ENCODE assay signal across 14 mouse cellular contexts in genomic region chr2:181582939-181583338, GRCm38 (mm10). TPM values are rescaled to one million over a fixed set of nuclear protein-coding genes. Genes with fewer than 3 reads are reported as not detected.
DNase-seq lines count a peak whose midpoint lies in the region; ATAC-seq lines count a peak whose summit lies in the region.
"Had no signal": no experiment of that assay in that cellular context is flagged by ENCODE, and none has a peak within 500 bp of the region (broad histone marks: within the 10 kb centered on the region; RNA-seq: fewer than 3 reads in every experiment).

No protein-coding gene starts in this region.

- H3K27me3 ChIP-seq in intestine, embryonic 14.5 days (replicated peaks; ENCODE audit: control insufficient read depth, insufficient read depth, low read length), result no peaks in the 10 kb centered on the region
- no peaks in the 10 kb centered on the region for H3K27me3 ChIP-seq in intestine, embryonic 16.5 days (replicated peaks; ENCODE audit: control insufficient read depth, insufficient read depth, low read length)
- H3K27me3 ChIP-seq in neural tube, embryonic 15.5 days (replicated peaks), result no peaks in the 10 kb centered on the region
- H3K27me3 ChIP-seq in embryonic facial prominence, embryonic 13.5 days, result no peaks in the 10 kb centered on the region
- no peaks in the 10 kb centered on the region for H3K27me3 ChIP-seq in hindbrain, embryonic 13.5 days
- H3K27me3 ChIP-seq: forebrain, embryonic 13.5 days; heart, embryonic 13.5 days; limb, embryonic 12.5 days; lung, embryonic 15.5 days; midbrain, embryonic 12.5 days had no signal

- DNase-seq in adrenal gland, adult 2 months, result peak; percentile 6
- no peak for DNase-seq in adrenal gland, postnatal 25 days
- DNase-seq in intestine, embryonic 14.5 days (ENCODE audit: low spot score), result peak; percentile 41
- DNase-seq in neural tube, embryonic 10.5 days (ENCODE audit: extremely low spot score, low spot score), result peak; percentile 11
- DNase-seq: embryo, embryonic 11 days had no signal

- H3K27ac ChIP-seq in intestine, embryonic 14.5 days (ENCODE audit: low read depth), result no peak overlapping the region
- no peak overlapping the region for H3K27ac ChIP-seq in intestine, embryonic 16.5 days (ENCODE audit: low read length)
- no peak overlapping the region; the same call in 1 of the 2 replicates for H3K27ac ChIP-seq in neural tube, embryonic 15.5 days (replicated peaks)
- H3K27ac ChIP-seq in embryonic facial prominence, embryonic 13.5 days, result 0 out of 2 replicates have a peak overlapping the region, but pooled peaks have one; percentile 1
- H3K27ac ChIP-seq in hindbrain, embryonic 13.5 days, result no peak overlapping the region
- H3K27ac ChIP-seq: heart, embryonic 13.5 days; limb, embryonic 12.5 days; lung, embryonic 15.5 days; midbrain, embryonic 12.5 days had no signal

- ATAC-seq in intestine, embryonic 14.5 days (replicated peaks; ENCODE audit: low FRiP score, low TSS enrichment, low read depth), result no peak
- no peak for ATAC-seq in intestine, embryonic 16.5 days
- no peak for ATAC-seq in neural tube, embryonic 15.5 days (ENCODE audit: low FRiP score)
- ATAC-seq in embryonic facial prominence, embryonic 13.5 days (ENCODE audit: insufficient number of reproducible peaks, insufficient read depth, low FRiP score, low TSS enrichment, low read depth), result no peak
- ATAC-seq in hindbrain, embryonic 13.5 days (ENCODE audit: low FRiP score), result no peak
- ATAC-seq: forebrain, embryonic 13.5 days had no signal

- H3K36me3 ChIP-seq in intestine, embryonic 14.5 days (ENCODE audit: control insufficient read depth, insufficient read depth, low read length), result peaks cover 44% of the 10 kb centered on the region
- 0 out of 2 replicates have a peak, but pooled peaks cover 10% of the 10 kb centered on the region for H3K36me3 ChIP-seq in intestine, embryonic 16.5 days (ENCODE audit: control insufficient read depth, insufficient read depth, low read length)
- peaks cover 46% of the 10 kb centered on the region for H3K36me3 ChIP-seq in neural tube, embryonic 15.5 days
- H3K36me3 ChIP-seq in embryonic facial prominence, embryonic 13.5 days, result peaks cover 51% of the 10 kb centered on the region
- peaks cover 52% of the 10 kb centered on the region for H3K36me3 ChIP-seq in hindbrain, embryonic 13.5 days

- H3K9ac ChIP-seq in intestine, embryonic 14.5 days (ENCODE audit: low read length), result no peak overlapping the region
- H3K9ac ChIP-seq in intestine, embryonic 16.5 days (ENCODE audit: low read depth, low read length), result no peak overlapping the region
- no peak overlapping the region for H3K9ac ChIP-seq in neural tube, embryonic 15.5 days (replicated peaks)
- H3K9ac ChIP-seq in embryonic facial prominence, embryonic 13.5 days, result no peak overlapping the region
- no peak overlapping the region for H3K9ac ChIP-seq in hindbrain, embryonic 13.5 days
- H3K9ac ChIP-seq: limb, embryonic 12.5 days; lung, embryonic 15.5 days; midbrain, embryonic 12.5 days had no signal

- H3K4me2 ChIP-seq in intestine, embryonic 14.5 days (ENCODE audit: low read length), result no peak overlapping the region
- H3K4me2 ChIP-seq in intestine, embryonic 16.5 days (ENCODE audit: low read depth, low read length), result no peak overlapping the region
- H3K4me2 ChIP-seq in neural tube, embryonic 15.5 days, result no peak overlapping the region
- no peak overlapping the region for H3K4me2 ChIP-seq in embryonic facial prominence, embryonic 13.5 days
- H3K4me2 ChIP-seq in hindbrain, embryonic 13.5 days, result no peak overlapping the region

- H3K4me3 ChIP-seq in intestine, embryonic 14.5 days (ENCODE audit: low read depth, low read length), result no peak overlapping the region
- H3K4me3 ChIP-seq in intestine, embryonic 16.5 days (ENCODE audit: low read length), result no peak overlapping the region
- H3K4me3 ChIP-seq in neural tube, embryonic 15.5 days (replicated peaks), result no peak overlapping the region
- no peak overlapping the region for H3K4me3 ChIP-seq in embryonic facial prominence, embryonic 13.5 days
- H3K4me3 ChIP-seq in hindbrain, embryonic 13.5 days, result no peak overlapping the region
- H3K4me3 ChIP-seq: midbrain, embryonic 12.5 days had no signal

- H3K4me1 ChIP-seq in intestine, embryonic 14.5 days (replicated peaks; ENCODE audit: control insufficient read depth, insufficient read depth, low read length), result peaks cover 24% of the 10 kb centered on the region
- H3K4me1 ChIP-seq in intestine, embryonic 16.5 days (ENCODE audit: control insufficient read depth, insufficient read depth, low read length), result peaks cover 22% of the 10 kb centered on the region
- H3K4me1 ChIP-seq in neural tube, embryonic 15.5 days, result peaks cover 44% of the 10 kb centered on the region
- peaks cover 26% of the 10 kb centered on the region for H3K4me1 ChIP-seq in embryonic facial prominence, embryonic 13.5 days
- H3K4me1 ChIP-seq in hindbrain, embryonic 13.5 days (replicated peaks), result peaks cover 43% of the 10 kb centered on the region

- WGBS in intestine, embryonic 14.5 days, result 88% methylated on average over 1 of the region's 1 CpGs
- 68% methylated on average over 1 of the region's 1 CpGs for WGBS in intestine, embryonic 16.5 days
- 82% methylated on average over 1 of the region's 1 CpGs for WGBS in neural tube, embryonic 15.5 days
- WGBS in embryonic facial prominence, embryonic 13.5 days, result 83% methylated on average over 1 of the region's 1 CpGs
- 92% methylated on average over 1 of the region's 1 CpGs for WGBS in hindbrain, embryonic 13.5 days

- no peaks in the 10 kb centered on the region for H3K9me3 ChIP-seq in intestine, embryonic 14.5 days (ENCODE audit: control insufficient read depth, low read length)
- H3K9me3 ChIP-seq in intestine, embryonic 16.5 days (ENCODE audit: control insufficient read depth, low read length), result no peaks in the 10 kb centered on the region
- no peaks in the 10 kb centered on the region for H3K9me3 ChIP-seq in neural tube, embryonic 15.5 days (replicated peaks)
- no peaks in the 10 kb centered on the region for H3K9me3 ChIP-seq in embryonic facial prominence, embryonic 13.5 days
- H3K9me3 ChIP-seq in hindbrain, embryonic 13.5 days, result no peaks in the 10 kb centered on the region
- H3K9me3 ChIP-seq: forebrain, embryonic 13.5 days; heart, embryonic 13.5 days; limb, embryonic 12.5 days; lung, embryonic 15.5 days; midbrain, embryonic 12.5 days had no signal

RNA-seq across cellular contexts. Expression of gene Uckl1, which starts 1.8 kb away (rescaled TPM):
- total RNA-seq in adrenal gland, adult 2 months (2021), result 10 to 100 TPM; 64.9 to 73.6 TPM
- 165 and 170 TPM in 2 replicates for polyA plus RNA-seq in adrenal gland, adult 2 months (2012; rRNA removed)
- total RNA-seq in adrenal gland, postnatal 25 days (2021), result 94.2 and 128 TPM in 2 replicates
- polyA plus RNA-seq in intestine, embryonic 14.5 days (2014; fragmentation: Nextera tagmentation; extraction: Ambion mirVana), result 62.8 and 65.1 TPM in 2 replicates
- 75.0 and 78.0 TPM in 2 replicates for polyA plus RNA-seq in intestine, embryonic 16.5 days (2015; fragmentation: Nextera tagmentation; extraction: Ambion mirVana)
- polyA plus RNA-seq in neural tube, embryonic 15.5 days (2015; fragmentation: Nextera tagmentation; extraction: Ambion mirVana), result 65.6 and 66.7 TPM in 2 replicates
- 41.1 and 57.1 TPM in 2 replicates for polyA plus RNA-seq in embryonic facial prominence, embryonic 13.5 days (2015; fragmentation: Nextera tagmentation; extraction: Ambion mirVana)
- 61.3 and 67.1 TPM in 2 replicates for polyA plus RNA-seq in hindbrain, embryonic 13.5 days (2015; fragmentation: Nextera tagmentation; extraction: Ambion mirVana)

RNA-seq across cellular contexts. Expression of gene Prpf6, which starts 8.7 kb away (rescaled TPM):
- total RNA-seq in adrenal gland, adult 2 months (2021), result 10 to 100 TPM; 63.0 to 69.0 TPM
- 6.7 and 9.6 TPM in 2 replicates for polyA plus RNA-seq in adrenal gland, adult 2 months (2012; rRNA removed)
- total RNA-seq in adrenal gland, postnatal 25 days (2021), result 57.7 and 73.7 TPM in 2 replicates
- 53.6 and 59.9 TPM in 2 replicates for polyA plus RNA-seq in intestine, embryonic 14.5 days (2014; fragmentation: Nextera tagmentation; extraction: Ambion mirVana)
- 52.2 and 52.7 TPM in 2 replicates for polyA plus RNA-seq in intestine, embryonic 16.5 days (2015; fragmentation: Nextera tagmentation; extraction: Ambion mirVana)
- polyA plus RNA-seq in neural tube, embryonic 15.5 days (2015; fragmentation: Nextera tagmentation; extraction: Ambion mirVana), result 58.2 and 61.1 TPM in 2 replicates
- 64.0 and 68.9 TPM in 2 replicates for polyA plus RNA-seq in embryonic facial prominence, embryonic 13.5 days (2015; fragmentation: Nextera tagmentation; extraction: Ambion mirVana)
- 63.7 and 67.7 TPM in 2 replicates for polyA plus RNA-seq in hindbrain, embryonic 13.5 days (2015; fragmentation: Nextera tagmentation; extraction: Ambion mirVana)

RNA-seq across cellular contexts. Expression of gene Zfp512b, which starts 9.7 kb away (rescaled TPM):
- total RNA-seq in adrenal gland, adult 2 months (2021), result 10 to 100 TPM; 40.9 to 52.7 TPM
- 69.2 and 72.6 TPM in 2 replicates for polyA plus RNA-seq in adrenal gland, adult 2 months (2012; rRNA removed)
- 56.6 and 81.6 TPM in 2 replicates for total RNA-seq in adrenal gland, postnatal 25 days (2021)
- polyA plus RNA-seq in intestine, embryonic 14.5 days (2014; fragmentation: Nextera tagmentation; extraction: Ambion mirVana), result 35.0 TPM in 2 replicates
- polyA plus RNA-seq in intestine, embryonic 16.5 days (2015; fragmentation: Nextera tagmentation; extraction: Ambion mirVana), result 20.5 and 20.9 TPM in 2 replicates
- polyA plus RNA-seq in neural tube, embryonic 15.5 days (2015; fragmentation: Nextera tagmentation; extraction: Ambion mirVana), result 68.1 and 87.0 TPM in 2 replicates
- 70.9 and 81.1 TPM in 2 replicates for polyA plus RNA-seq in embryonic facial prominence, embryonic 13.5 days (2015; fragmentation: Nextera tagmentation; extraction: Ambion mirVana)
- 68.0 and 74.1 TPM in 2 replicates for polyA plus RNA-seq in hindbrain, embryonic 13.5 days (2015; fragmentation: Nextera tagmentation; extraction: Ambion mirVana)

RNA-seq across cellular contexts. Expression of gene Samd10, which starts 16.1 kb away (rescaled TPM):
- total RNA-seq in adrenal gland, adult 2 months (2021), result 10 to 100 TPM in 1 of 2 experiments, 1 to 10 TPM in 1; 9.6 to 21.6 TPM
- 41.0 and 44.6 TPM in 2 replicates for polyA plus RNA-seq in adrenal gland, adult 2 months (2012; rRNA removed)
- total RNA-seq in adrenal gland, postnatal 25 days (2021), result 19.3 and 26.4 TPM in 2 replicates
- polyA plus RNA-seq in intestine, embryonic 14.5 days (2014; fragmentation: Nextera tagmentation; extraction: Ambion mirVana), result 25.4 and 26.4 TPM in 2 replicates
- 23.9 TPM in 2 replicates for polyA plus RNA-seq in intestine, embryonic 16.5 days (2015; fragmentation: Nextera tagmentation; extraction: Ambion mirVana)
- 164 and 191 TPM in 2 replicates for polyA plus RNA-seq in neural tube, embryonic 15.5 days (2015; fragmentation: Nextera tagmentation; extraction: Ambion mirVana)
- polyA plus RNA-seq in embryonic facial prominence, embryonic 13.5 days (2015; fragmentation: Nextera tagmentation; extraction: Ambion mirVana), result 9.3 and 10.4 TPM in 2 replicates
- 169 and 175 TPM in 2 replicates for polyA plus RNA-seq in hindbrain, embryonic 13.5 days (2015; fragmentation: Nextera tagmentation; extraction: Ambion mirVana)
